Mouse (Mus musculus) lung, postnatal 36 days (tissue): ENCODE data around the gene Narf.

ENCODE experiments used
- DNase-seq: peaks from one replicate; pipeline ENCODE4 v3.0.0; 2022; ENCODE audit warnings: mixed read lengths

The Narf gene

DNA sequence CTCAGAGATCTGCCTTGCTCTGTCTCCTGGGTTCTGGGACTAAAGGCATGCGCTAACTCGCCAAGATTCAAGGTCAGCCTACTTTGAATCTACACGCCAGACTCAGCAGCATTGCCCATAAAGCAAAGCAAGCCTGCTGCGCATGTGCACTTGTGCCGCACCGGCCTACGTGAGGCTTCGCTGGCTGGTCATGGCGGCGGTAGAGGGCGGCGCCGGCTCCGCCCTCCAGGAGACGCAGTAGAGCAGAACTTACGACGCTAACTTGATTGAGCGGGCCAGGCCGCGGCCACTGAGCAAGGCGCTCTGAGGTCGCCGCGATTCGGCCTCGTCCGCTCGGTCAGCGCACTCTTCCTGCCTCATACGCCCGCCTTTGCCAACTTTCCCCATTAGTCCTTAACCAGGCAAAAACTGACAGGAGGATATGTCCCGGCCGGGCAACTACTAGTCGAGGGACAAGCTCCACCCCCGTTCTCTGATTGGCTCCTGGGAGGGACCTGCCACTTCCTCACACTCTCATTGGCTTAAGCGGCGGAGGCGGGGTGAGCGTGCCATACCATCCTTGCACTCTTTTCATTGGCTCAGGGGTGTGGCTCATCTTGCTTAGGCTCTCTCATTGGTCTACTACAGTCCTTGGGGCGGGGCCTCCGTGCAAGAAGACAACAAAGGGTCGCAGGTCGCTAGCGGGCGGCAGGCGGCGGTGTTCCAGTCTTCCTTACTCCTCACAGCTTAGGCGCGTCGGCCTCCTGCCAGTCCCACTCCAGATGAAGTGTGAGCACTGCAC is at the start of gene Narf:
Narf (plus strand) TSS at position 690 of the 781 bp plus-strand sequence.
- DNase-seq, result peak; percentile 100

DNA sequence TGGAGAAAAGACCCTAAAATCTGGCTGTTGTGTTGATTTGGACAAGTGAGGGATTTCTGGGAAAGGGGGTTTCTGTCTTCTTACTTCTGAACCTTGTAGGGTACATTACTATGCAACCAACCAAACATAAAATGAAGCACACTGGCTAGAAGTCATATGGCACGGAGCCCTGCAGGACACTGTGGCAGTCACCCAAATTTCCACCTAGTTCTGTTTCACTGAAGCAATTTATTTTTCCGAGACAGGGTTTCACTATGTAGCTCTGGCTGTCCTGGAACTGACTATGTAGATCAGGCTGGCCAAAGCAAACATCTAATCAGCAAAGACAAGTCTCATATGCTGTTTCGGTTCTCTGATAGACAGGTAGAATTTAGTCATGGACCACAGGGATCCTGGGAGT is 47.4 kb upstream of the Narf start:
- DNase-seq, result no peak

DNA sequence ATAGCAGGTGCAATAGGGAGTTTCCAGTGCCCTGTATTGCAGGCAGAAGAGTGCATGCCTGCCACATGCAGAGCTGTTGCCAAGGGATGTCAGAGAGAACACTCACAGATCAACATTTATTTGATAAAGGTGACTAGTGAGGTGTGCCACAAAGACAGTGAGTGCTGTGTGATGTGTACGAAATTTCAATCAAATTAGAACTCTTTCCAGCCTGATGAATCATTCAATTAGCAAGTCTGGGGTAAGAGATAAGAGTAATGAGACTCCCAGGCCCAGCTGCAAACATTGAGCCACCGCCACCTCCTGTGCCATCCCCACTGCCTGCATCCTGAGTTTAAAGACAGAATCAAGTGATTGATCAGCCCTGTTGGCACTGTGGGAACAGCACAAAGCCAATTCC is 44.3 kb upstream of the Narf start:
- no peak for DNase-seq

DNA sequence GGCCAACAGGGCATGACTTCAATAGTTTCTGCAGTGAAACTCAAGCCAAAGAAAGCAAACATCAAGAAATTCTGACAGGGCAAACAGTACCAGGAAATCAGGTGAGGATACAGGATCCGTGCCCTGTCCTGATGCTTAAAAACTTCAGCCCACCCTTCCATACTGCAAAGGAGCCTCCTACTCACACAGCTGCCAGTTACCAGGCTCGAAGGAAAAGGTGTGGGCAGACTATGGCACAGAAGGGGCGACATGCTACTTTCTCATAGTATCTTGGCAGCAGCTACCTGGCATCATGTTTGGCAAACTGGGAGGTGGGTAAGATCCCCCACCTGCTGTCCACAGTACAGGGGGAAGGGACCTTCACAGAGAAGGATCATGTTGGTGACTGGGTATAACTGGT is 43.6 kb upstream of the Narf start:
- DNase-seq, result no peak

DNA sequence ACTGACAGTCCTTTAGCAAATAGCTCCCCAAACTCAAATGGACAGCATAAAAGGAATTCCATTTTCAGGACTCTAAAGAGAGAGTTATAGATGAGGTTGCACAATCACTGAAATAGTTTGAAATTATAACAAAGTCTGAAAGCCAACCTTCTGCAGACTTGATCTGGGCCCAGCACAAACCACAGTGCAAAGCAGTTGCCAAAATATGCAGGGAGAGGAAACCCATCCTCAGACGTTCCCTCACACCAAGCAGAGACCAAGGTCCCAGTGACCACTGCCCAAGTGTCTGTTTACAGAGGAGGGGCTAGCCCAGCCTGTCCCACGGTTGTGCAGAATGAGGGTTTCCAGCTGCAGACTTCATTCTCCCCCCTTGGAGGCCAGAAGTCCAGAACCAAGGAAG is 38.4 kb upstream of the Narf start:
- no peak for DNase-seq

DNA sequence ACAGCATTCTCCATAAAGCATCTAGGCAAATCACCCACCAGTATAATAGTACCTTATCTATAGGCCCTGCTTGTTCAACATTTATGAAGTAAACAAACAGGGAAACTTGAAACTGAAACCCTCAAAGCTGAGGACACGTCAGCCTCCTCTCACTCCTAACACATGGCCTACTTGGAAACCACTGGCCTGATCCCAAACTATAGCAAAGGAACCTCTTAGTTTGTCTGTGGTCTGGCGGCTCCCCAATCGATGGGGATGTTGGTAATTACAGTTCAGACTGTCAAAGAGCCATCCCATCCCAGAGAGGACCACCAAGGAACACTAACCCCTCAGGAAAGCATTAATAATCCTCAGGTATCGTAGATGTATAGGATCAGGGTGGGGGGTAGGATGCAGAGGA is 37.2 kb upstream of the Narf start:
- DNase-seq, result no peak

DNA sequence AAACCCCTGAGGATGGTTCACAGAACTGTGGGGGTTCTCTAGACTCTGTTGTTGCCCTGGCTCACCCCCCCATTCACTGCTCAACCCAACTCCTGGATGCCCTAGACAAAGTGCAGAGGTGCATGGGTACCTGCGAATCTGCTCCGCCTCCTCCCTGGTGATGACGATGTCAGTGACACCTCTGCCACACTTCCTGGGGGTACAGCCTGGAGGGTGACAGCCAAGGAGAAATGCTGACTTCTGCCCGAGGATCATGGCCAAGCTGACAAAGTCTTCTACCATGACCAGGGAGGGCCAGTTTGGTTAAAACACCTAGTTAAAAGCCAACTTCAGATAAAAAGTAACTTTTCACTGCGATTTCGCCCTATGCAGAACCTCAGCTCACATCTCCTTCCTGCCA is 36.3 kb upstream of the Narf start:
- no peak for DNase-seq

DNA sequence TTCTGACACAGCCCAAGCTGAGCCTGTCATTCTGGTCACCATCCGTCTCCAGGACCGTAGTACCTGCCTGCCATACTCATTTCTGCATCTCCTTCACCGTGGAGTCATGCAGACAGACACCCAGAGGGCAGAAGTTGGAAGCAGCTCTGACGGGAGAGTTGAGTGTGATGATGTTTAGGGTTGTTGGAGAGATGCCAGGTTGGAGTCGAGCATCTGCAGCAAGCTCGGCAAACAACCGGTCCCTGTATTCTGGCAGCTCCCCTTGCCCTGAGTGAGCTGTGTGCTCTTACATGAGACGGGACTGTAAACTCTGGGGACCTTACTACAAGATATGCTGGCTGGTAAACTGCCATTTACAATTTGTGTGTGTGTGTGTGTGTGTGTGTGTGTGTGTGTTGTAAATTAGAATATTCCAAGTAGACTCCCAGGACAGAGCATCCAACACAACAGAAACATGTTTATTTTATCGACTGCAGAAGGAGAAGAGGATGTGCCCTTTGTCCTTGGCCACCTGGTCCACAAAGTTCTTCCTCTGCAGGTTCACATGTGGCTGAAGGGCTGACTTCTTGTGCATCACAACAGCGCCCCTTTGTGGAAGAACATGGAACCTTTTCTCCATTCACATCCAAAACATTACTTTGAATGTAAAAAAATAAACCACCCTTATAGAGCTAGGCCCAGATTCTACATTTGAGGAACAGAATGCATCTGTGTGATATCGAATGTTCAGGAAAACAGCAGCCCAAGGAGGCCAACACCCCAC is 35.4 kb upstream of the Narf start:
- peak; percentile 47 for DNase-seq

DNA sequence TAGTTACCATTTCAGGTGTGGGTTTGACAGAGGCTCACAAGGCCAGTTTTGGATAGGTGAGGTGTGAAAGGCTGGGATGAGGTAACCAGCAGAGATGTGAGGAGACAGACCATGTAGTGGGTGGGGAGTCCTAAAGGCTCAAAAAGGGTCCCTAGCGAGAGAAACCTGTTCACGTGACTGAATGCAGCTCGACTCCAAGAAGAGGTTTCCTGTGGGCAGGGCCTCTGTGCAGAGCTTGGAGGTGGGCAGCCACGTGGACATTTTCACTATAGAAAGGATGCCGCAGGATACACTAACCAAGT is 33.2 kb upstream of the Narf start:
- no peak for DNase-seq

DNA sequence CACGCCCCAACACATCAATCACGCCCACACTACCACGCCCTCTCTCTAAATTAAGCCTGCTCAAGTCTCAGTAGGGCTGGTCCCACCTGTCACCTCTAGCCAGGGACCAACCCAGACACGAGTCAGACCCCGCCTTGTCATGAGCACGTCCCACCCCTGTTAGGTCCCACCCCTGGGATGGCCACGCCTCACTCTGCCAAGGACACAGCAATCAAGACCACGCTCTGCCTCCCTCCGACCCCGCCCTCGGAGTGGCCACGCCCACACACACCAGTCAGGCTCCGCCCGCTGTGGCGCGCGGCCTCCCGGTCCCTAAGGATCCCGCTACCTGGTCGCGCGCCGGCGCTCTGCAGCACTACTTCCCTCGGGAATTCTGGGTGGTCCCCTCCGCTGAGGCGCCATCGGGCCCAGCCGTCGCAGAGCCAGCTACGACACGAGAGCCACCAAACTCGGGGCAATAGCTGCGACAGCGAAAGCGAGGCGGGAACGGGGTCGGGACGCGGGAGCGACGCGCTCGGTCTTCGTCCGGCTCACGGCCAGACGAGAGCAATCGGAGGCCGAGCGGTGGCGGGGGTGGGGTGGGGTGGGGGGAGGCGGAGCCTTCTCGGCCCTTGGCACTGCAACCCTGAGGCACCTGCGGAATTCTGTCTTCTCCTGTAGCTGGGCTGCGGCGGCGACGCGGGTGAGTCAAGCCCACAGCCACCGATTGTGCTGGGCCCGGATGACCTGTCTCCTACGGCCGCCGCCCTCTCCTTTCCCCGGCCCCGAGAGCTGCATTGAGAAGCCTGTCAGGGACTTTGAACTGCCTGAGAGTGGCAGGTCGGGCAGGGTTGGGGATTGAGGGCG is 32.7 kb upstream of the Narf start, which contains the start of the genes Hexdc and Ogfod3:
Hexdc (plus strand) TSS at position 273 of the 846 bp plus-strand sequence.
Ogfod3 (minus strand) TSS at position 551 of the 846 bp plus-strand sequence.
- DNase-seq, result peak; percentile 98

DNA sequence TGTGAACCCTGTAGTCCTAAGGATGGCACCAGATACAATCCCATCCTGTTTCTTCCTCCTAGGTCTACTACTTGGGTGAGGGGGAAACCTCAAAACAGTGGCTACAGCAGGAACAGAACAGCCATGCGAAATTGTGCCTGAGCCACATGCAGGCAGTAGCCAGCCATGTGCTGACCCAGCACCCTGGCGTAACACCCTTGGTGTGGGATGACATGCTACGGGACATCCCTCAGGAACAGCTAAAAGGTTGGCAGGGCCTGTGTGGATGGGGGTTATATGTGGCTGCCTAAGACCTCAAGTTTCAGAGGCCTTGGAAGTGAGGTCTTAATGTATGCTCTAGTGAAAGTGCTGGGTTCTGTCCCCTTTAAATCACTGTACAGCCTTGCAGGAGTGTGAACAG is 20.2 kb upstream of the Narf start:
- no peak for DNase-seq

DNA sequence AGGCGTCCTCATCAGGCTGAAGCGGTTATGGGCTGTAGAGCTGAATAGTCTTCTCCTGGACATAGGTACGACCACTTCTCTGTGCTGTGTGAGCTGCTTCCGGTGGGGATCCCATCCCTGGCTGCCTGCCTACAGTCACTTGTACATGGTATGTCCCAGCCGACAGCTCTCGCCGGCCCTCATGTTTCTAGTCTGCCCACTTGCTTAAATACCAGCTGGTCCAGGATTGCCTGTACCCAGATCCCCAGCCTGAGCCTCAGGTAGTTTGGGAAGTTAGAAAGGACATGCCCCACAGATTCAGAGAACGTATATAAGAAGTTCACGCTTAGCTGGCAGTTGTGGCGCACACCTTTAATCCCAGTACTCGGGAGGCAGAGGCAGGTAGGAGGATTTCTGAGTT is 17.3 kb upstream of the Narf start:
- DNase-seq, result no peak

DNA sequence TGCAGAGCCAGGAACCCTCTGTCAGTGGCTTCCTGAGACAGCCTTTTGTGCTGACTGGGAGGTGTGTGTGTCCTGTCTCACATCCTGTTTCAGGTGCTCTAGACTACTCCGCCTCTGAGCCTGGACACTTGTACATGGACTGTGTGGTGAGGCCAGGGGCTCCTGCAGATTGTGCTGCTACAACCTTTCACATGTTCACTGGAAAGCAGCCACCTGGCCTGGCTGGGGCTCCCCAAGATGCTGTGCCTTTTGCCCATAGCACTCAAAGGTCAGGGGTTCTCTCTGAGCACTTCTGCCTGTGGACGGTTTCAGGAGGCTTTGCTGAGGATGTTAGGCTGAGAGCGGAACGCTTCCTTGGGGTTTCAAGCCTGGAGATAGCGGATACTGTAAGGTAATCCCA is 16.3 kb upstream of the Narf start:
- no peak for DNase-seq

DNA sequence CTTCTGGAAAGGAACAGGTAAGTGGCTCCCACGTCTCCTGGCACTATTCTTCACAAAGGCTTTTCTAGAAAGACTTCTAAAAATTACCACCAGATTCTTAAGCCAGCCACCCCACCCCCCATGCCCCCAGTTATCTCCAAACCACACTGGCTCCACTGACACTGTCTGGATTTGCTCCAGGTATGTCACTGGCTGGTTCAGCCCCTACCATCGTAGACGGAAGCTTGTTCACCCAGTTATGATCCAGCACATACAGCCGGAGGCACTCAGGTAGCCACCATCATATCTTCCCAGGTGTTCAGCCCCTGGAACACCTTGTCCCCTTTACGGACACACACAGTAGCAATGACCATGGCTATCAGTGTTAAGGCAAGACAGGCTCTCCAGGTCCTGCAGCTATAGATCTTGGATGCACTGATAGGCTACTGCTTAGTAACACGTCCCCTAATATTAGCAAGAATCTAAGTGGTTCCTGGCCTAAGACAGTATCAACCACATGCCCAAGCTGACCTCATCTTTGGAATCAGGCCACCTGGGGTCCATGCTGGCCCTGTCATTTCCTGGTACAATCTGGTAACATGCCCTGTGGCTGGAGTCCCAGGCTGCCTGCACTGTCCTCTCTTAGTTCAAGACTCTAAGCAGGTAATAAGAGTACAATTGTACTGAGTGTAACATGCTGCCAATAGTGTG is 15.6 kb upstream of the Narf start:
- no peak for DNase-seq

DNA sequence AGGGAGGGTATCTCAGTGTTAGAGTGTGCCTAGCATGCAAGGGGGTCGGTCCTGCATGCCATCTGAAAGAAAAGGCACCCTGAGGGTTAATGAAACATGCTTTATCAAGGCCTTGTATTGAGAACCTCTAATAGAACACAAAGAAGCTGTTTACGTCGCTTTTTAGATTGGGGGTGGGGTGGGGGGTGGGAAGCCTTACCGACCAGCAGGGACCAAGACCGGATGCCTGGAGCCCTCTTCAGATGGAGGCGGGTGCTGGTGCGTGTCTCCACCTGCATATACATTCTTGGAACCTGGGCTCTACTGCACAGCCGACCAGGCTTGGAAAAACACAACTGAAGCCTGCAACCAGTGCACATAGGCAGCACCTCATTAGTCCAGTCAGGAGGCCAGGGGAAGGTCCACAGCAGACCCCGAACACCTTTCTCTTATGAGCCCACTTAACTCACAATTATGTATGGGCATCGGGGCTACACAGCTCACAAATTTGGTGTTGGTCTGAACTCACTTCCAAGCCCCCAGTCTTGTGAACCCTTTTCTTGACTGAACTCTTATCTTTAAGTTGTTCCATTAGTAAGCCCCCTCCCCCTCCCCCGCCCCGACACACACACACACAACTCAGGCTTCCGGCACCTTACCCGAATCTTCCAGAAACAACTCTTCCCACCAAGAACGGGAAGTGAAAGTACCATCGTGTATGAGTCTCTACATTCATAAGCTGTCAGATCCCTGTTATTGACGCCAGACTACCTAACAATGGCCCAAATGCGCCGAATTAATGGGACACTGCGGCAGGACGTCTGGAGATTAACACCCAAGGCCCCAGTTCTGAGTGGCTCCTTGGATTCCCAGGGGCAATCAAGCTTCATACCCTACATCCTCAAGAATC is 8.7 kb upstream of the Narf start:
- peak; percentile 57 for DNase-seq

DNA sequence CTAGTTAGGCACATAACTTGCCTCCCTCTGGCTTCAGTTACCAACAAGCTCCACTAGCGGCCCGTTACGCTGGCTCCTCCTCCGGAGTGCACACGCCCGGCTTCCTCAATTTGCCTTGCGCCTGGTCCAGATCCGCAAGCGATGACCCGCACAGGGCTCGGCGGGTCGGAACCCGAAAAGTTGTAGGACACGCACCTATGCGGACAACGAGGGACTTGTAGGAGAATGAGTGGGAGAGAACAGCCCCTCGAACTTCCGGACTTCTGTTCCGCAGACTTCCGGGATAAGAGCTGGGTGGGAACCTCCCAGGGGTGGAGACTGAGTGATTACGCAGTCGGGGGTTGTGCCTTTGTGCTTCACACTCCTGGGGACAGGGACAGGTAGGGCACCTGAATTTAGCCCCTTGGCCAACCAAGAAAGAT is 8.0 kb upstream of the Narf start, which contains the start of gene Cybc1:
Cybc1 (minus strand) TSS at position 305 of the 422 bp plus-strand sequence.
- peak; percentile 92 for DNase-seq

DNA sequence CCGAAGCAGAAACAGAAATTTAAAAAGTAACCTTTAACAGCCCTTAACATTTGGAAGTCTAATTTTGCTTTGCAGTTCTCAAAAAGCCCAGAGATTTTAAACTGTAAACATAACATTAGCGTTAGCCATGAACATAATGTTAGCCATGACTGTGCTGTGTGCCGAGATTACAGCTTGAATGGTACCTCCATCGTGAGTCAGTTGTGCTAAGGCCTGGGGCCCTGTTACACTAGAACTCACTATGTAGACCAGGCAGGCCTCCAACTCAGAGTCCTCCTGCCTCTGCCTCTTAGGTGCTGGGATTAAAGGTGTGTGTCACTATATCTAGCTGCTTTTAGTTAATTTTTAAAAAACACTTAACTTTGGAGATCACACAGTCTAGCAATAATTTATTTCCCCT is 5.9 kb upstream of the Narf start:
- no peak for DNase-seq

DNA sequence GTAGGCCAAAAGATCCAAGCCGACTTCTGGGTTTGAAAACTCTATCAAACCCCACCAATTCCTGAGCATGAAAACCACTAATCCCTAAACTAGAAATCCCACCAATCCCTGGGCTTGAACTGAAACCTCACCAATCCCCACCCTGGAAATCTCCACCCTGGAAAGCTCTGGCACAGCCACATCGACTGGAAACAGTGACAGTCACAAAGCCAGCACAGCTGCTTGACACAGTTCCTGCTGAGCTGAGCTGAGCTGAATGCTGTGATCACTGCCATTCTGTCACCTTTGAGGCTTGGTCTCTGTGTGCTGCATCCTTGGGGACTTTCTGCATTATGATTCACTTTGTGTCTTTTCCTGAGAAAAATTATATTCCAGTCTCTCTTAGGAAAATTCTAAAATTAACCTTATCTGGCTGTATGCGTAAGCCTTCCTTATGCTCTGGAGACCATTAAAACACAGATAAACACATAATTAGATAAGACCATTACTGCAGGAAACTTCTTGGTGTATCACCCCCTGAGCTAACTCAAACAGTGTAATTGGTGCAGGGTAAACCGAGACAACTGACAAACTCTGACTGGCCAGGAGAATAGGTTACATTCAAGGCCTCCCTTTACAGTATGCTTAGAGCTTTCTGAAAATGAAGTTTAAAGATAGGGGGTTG is 5.3 kb upstream of the Narf start:
- no peak for DNase-seq

DNA sequence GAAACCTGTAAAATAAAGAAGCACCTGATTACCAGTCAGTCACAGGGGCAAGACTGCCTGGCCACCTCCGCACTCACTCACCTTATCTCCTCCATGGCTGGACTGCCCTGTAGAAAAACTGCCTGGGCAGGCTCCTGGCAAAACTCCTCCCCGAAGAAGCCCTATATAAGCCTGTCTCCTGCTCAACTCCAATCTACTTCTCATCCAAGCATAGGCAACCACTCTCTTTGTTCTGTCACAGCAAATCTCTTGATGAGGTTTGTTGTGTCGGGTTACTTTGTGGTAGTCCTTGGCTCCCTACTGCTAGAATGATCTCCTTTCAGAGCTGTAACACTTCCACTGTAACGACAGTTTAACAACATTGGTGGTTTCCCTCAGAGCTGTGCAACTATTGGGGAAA is 4.3 kb upstream of the Narf start:
- no peak for DNase-seq

DNA sequence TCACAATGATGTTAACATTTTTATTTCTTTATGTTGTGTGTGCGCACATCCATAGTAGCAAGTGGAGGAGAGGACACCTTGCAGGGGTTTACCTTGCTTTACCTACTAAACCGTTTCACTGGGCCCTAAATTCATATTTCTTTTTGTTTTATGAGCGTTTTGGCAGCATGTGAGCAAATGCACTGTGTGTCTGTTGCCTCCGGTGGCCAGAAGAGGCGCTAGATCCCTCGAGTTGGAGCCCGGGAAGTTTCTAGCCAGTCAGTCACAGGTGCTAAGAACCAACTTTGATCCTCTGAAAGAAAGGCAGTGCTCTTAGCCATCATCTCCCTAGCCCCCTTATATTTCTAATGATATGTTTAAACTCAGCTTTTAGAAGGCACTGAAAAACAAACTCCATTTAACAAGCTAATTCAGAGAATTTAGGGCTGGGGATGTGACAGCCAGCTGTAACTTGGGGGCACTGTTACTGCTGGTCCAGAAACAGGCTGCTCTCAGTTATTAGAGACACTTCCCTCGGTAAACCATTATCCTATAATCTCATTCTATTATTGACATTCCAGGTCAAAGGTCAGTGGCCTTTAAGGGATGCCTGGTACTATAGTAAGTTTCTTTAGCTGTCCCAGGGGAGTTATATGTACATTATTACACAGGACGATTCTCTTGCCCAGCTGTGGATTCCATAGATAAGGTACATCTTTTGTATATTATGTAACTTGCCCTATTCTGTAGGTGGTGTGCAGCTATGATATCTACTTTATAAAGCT is 1.4 kb upstream of the Narf start:
- DNase-seq, result peak; percentile 63
